Comparison of ENCODE assay signal across 12 mouse cellular contexts in the genomic region with DNA sequence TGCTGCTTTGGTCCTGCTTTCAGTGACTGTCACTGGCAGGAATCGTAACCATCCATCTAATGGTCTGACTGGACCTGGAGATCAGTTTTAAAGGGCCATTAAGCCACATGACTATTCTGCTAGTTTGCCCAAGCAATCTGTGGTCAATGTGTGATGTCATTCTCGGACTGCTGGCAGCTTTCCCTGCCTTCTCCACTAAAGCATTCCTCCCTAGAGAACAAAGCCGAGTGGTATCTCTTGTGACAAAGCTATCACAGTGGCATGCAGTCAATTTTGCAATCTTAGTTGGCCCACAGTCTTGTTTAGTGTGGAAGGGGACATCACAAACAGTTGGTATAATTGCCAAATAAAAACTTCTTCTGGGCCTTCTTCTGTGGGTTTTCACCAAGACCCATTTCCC. TPM values are rescaled to one million over a fixed set of nuclear protein-coding genes. Genes with fewer than 3 reads are reported as not detected.
DNase-seq lines count a peak whose midpoint lies in the region; ATAC-seq and TF ChIP-seq lines count a peak whose summit lies in the region.
"Had no signal": no experiment of that assay in that cellular context is flagged by ENCODE, and none has a peak within 500 bp of the region (broad histone marks: within the 10 kb centered on the region; RNA-seq: fewer than 3 reads in every experiment).

No protein-coding gene starts in this region.

- no peaks in the 10 kb centered on the region for H3K9me3 ChIP-seq in liver, postnatal 0 days (ENCODE audit: low read length)
- H3K9me3 ChIP-seq in liver, embryonic 12.5 days (replicated peaks): no peaks in the 10 kb centered on the region
- no peaks in the 10 kb centered on the region for H3K9me3 ChIP-seq in heart, embryonic 13.5 days
- H3K9me3 ChIP-seq in stomach, postnatal 0 days (ENCODE audit: control insufficient read depth, low read length): no peaks in the 10 kb centered on the region
- H3K9me3 ChIP-seq: liver, embryonic 13.5 days had no signal

- TF ChIP-seq CTCF in liver, postnatal 0 days (IDR thresholded peaks at IDR 0.05; ENCODE audit: low read depth): no peak
- no peak for TF ChIP-seq CTCF in Patski (IDR thresholded peaks at IDR 0.05)
- no peak for TF ChIP-seq CTCF in stomach, postnatal 0 days (IDR thresholded peaks at IDR 0.05; ENCODE audit: low read depth)
- TF ChIP-seq CTCF in thymus, adult 2 months (IDR thresholded peaks at IDR 0.05; ENCODE audit: borderline replicate concordance, control insufficient read depth, extremely low read depth, insufficient read depth, low read length, poor library complexity): no peak

- CTCF ChIA-PET in Patski (lab: Charles Lee): no interaction called here

- POLR2A ChIA-PET in Patski (lab: Charles Lee): no interaction called here

- no peak for ATAC-seq in liver, postnatal 0 days
- no peak for ATAC-seq in liver, embryonic 12.5 days
- ATAC-seq in Patski: peak; percentile 86
- no peak for ATAC-seq in heart, embryonic 13.5 days (ENCODE audit: extremely low read depth, insufficient number of reproducible peaks, low FRiP score, low TSS enrichment)
- no peak for ATAC-seq in stomach, postnatal 0 days (ENCODE audit: low FRiP score, low TSS enrichment)
- ATAC-seq: activated CD4-positive, CD25-positive, alpha-beta regulatory T cell, adult 4 months had no signal

- in situ Hi-C loops in Patski (cut with MboI; ENCODE audit: low pct_unique_long_range_greater_than_20kb): no loop called here

- H3K4me2 ChIP-seq in liver, postnatal 0 days (ENCODE audit: low read depth, low read length): no peak overlapping the region
- H3K4me2 ChIP-seq in liver, embryonic 12.5 days: no peak overlapping the region
- peak overlapping the region; percentile 30; the same call in 1 of the 2 replicates for H3K4me2 ChIP-seq in heart, embryonic 13.5 days
- no peak overlapping the region for H3K4me2 ChIP-seq in stomach, postnatal 0 days (replicated peaks; ENCODE audit: low read depth)
- H3K4me2 ChIP-seq: liver, embryonic 13.5 days had no signal

- no peak overlapping the region for H3K27ac ChIP-seq in liver, postnatal 0 days (ENCODE audit: low read depth)
- no peak overlapping the region for H3K27ac ChIP-seq in liver, embryonic 12.5 days
- peak overlapping the region; percentile 6; the same call in 1 of the 2 replicates for H3K27ac ChIP-seq in heart, embryonic 13.5 days (replicated peaks)
- H3K27ac ChIP-seq in stomach, postnatal 0 days (replicated peaks): no peak overlapping the region
- no peak overlapping the region for H3K27ac ChIP-seq in thymus, adult 2 months (ENCODE audit: control insufficient read depth, insufficient read depth, low read length)
- H3K27ac ChIP-seq: left cerebral cortex, adult 2 months; liver, embryonic 13.5 days had no signal

- no peaks in the 10 kb centered on the region for H3K36me3 ChIP-seq in liver, postnatal 0 days (replicated peaks; ENCODE audit: insufficient read depth, low read length)
- H3K36me3 ChIP-seq in liver, embryonic 12.5 days: no peaks in the 10 kb centered on the region
- no peaks in the 10 kb centered on the region for H3K36me3 ChIP-seq in heart, embryonic 13.5 days
- no peaks in the 10 kb centered on the region for H3K36me3 ChIP-seq in stomach, postnatal 0 days (ENCODE audit: control insufficient read depth, insufficient read depth, low read length)
- no peaks in the 10 kb centered on the region for H3K36me3 ChIP-seq in thymus, adult 2 months (ENCODE audit: control insufficient read depth, insufficient read depth, low read length)
- H3K36me3 ChIP-seq: liver, embryonic 13.5 days had no signal

- H3K4me1 ChIP-seq in liver, postnatal 0 days (ENCODE audit: insufficient read depth): no peaks in the 10 kb centered on the region
- no peaks in the 10 kb centered on the region for H3K4me1 ChIP-seq in liver, embryonic 12.5 days
- H3K4me1 ChIP-seq in heart, embryonic 13.5 days: peaks cover 17% of the 10 kb centered on the region
- H3K4me1 ChIP-seq in stomach, postnatal 0 days (replicated peaks; ENCODE audit: control insufficient read depth, insufficient read depth): no peaks in the 10 kb centered on the region
- no peaks in the 10 kb centered on the region for H3K4me1 ChIP-seq in thymus, adult 2 months (replicated peaks; ENCODE audit: control insufficient read depth, insufficient read depth, low read length)
- H3K4me1 ChIP-seq: liver, embryonic 13.5 days had no signal

- H3K9ac ChIP-seq in liver, postnatal 0 days (replicated peaks): no peak overlapping the region
- H3K9ac ChIP-seq in liver, embryonic 12.5 days: no peak overlapping the region
- no peak overlapping the region for H3K9ac ChIP-seq in heart, embryonic 13.5 days
- no peak overlapping the region for H3K9ac ChIP-seq in stomach, postnatal 0 days (ENCODE audit: low read length)
- H3K9ac ChIP-seq: liver, embryonic 13.5 days had no signal

- peak; percentile 24 for DNase-seq in liver, postnatal 0 days
- no peak for DNase-seq in Patski (ENCODE audit: low read depth, low spot score)
- peak; percentile 17 for DNase-seq in stomach, postnatal 0 days (ENCODE audit: low spot score)
- no peak for DNase-seq in thymus, adult 2 months
- DNase-seq in right cerebral cortex, postnatal 25 days: no peak
- DNase-seq: cerebellum, adult 11-12 months; kidney, postnatal 25 days; liver, embryonic 13.5 days had no signal

- 39% methylated on average over 3 of the region's 3 CpGs for WGBS in liver, postnatal 0 days (ENCODE audit: insufficient replicate concordance)
- 36% methylated on average over 3 of the region's 3 CpGs for WGBS in liver, embryonic 12.5 days (ENCODE audit: insufficient replicate concordance)
- 14% methylated on average over 3 of the region's 3 CpGs for WGBS in heart, embryonic 13.5 days
- WGBS in stomach, postnatal 0 days: 36% methylated on average over 3 of the region's 3 CpGs
- WGBS in thymus, adult 2 months: 75% methylated on average over 3 of the region's 3 CpGs

- TF ChIP-seq EP300 in liver, postnatal 0 days (IDR thresholded peaks at IDR 0.05; ENCODE audit: low read depth): no peak
- no peak for TF ChIP-seq EP300 in stomach, postnatal 0 days (optimal IDR thresholded peaks at IDR 0.05)

- 0 out of 2 replicates have a peak, but pooled peaks cover 3% of the 10 kb centered on the region for H3K27me3 ChIP-seq in liver, postnatal 0 days (ENCODE audit: insufficient read depth, low read length)
- peaks cover 34% of the 10 kb centered on the region for H3K27me3 ChIP-seq in liver, embryonic 12.5 days (replicated peaks)
- peaks cover 7% of the 10 kb centered on the region for H3K27me3 ChIP-seq in Patski
- H3K27me3 ChIP-seq in heart, embryonic 13.5 days (replicated peaks): no peaks in the 10 kb centered on the region
- no peaks in the 10 kb centered on the region for H3K27me3 ChIP-seq in stomach, postnatal 0 days (ENCODE audit: control insufficient read depth, insufficient read depth, low read length)
- no peaks in the 10 kb centered on the region for H3K27me3 ChIP-seq in thymus, adult 2 months (ENCODE audit: control insufficient read depth, insufficient read depth, low read length)

- no peak overlapping the region for H3K4me3 ChIP-seq in liver, postnatal 0 days (ENCODE audit: low read depth, low read length)
- no peak overlapping the region for H3K4me3 ChIP-seq in liver, embryonic 12.5 days
- no peak overlapping the region for H3K4me3 ChIP-seq in heart, embryonic 13.5 days
- no peak overlapping the region for H3K4me3 ChIP-seq in stomach, postnatal 0 days (ENCODE audit: low read depth, low read length)
- H3K4me3 ChIP-seq in thymus, adult 2 months (ENCODE audit: control insufficient read depth, insufficient read depth, low read length): no peak overlapping the region
- H3K4me3 ChIP-seq: left cerebral cortex, adult 2 months; liver, embryonic 13.5 days had no signal

- no peak for TF ChIP-seq POLR2A in thymus, adult 2 months (IDR thresholded peaks at IDR 0.05; ENCODE audit: control insufficient read depth, extremely low read depth, insufficient read depth, low read length, poor library complexity)

RNA-seq across cellular contexts. Expression of a gene that starts 6.1 kb away (rescaled TPM):
- polyA plus RNA-seq in liver, postnatal 0 days (2015; fragmentation: Nextera tagmentation; extraction: Ambion mirVana): 46.5 and 48.0 TPM in 2 replicates
- polyA plus RNA-seq in liver, embryonic 12.5 days (2016; fragmentation: Nextera tagmentation; extraction: Ambion mirVana): 104 and 108 TPM in 2 replicates
- polyA plus RNA-seq in Patski (2021): 165 TPM
- 83.0 and 91.9 TPM in 2 replicates for polyA plus RNA-seq in heart, embryonic 13.5 days (2015; fragmentation: Nextera tagmentation; extraction: Ambion mirVana)
- polyA plus RNA-seq in stomach, postnatal 0 days (2015; fragmentation: Nextera tagmentation; extraction: Ambion mirVana): 61.3 and 62.4 TPM in 2 replicates
- polyA plus RNA-seq in thymus, adult 2 months (2012; rRNA removed): 6.7 TPM in 2 replicates

RNA-seq across cellular contexts. Expression of a gene that starts 13.9 kb away (rescaled TPM):
- polyA plus RNA-seq in liver, postnatal 0 days (2015; fragmentation: Nextera tagmentation; extraction: Ambion mirVana): 2.4 and 2.6 TPM in 2 replicates
- polyA plus RNA-seq in liver, embryonic 12.5 days (2016; fragmentation: Nextera tagmentation; extraction: Ambion mirVana): 8.2 and 8.4 TPM in 2 replicates
- polyA plus RNA-seq in Patski (2021): 16.1 TPM
- 7.0 and 7.1 TPM in 2 replicates for polyA plus RNA-seq in heart, embryonic 13.5 days (2015; fragmentation: Nextera tagmentation; extraction: Ambion mirVana)
- 9.1 and 11.5 TPM in 2 replicates for polyA plus RNA-seq in stomach, postnatal 0 days (2015; fragmentation: Nextera tagmentation; extraction: Ambion mirVana)
- polyA plus RNA-seq in thymus, adult 2 months (2012; rRNA removed): 12.3 TPM in 2 replicates

Comparison
In these comparisons a context has a peak if more than half of its experiments do, and no peak if none do; other contexts are left out.
1. DNase-seq: peak in liver, postnatal 0 days (single experiment) and stomach, postnatal 0 days (single experiment); none in Patski (single experiment), thymus, adult 2 months (single experiment) and right cerebral cortex, postnatal 25 days (single experiment).